Mouse (Mus musculus) liver, postnatal 0 days (tissue): ENCODE results near the gene Def8.

Experiments used
- CTCF ChIP-seq: sonication (generic); IDR thresholded peaks from 2 replicates; pipeline ENCODE4 v1.5.1; 2016; ENCODE audit warnings: antibody characterized with exemption, low read depth
- EP300 ChIP-seq: IDR thresholded peaks from 2 replicates; pipeline ENCODE4 v1.6.1; 2016; ENCODE audit warnings: antibody characterized with exemption, low read depth, mild to moderate bottlenecking

DNA sequence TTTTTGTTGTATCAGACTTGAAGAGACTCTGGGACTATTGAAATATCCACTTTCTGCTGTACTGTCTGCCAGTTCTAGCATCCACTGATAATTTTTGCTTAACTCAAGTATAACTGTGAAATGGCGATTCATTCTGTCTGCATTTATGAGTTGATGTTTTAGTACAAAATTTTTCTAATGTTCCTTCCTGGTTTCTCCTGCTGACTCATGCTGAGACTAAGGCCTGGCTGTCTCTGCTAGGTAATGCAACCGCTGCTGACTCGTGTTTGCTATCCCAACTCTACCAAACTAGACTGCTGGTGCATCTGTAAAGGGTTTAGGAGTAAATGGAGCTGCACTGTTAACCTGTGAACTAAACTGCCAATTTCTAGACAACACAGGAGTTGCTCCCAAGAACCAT lies 44.1 kb downstream of the Def8 start:
- TF ChIP-seq CTCF (no peak), EP300 (no peak)
